Mouse (Mus musculus) E14TG2a.4 (cell line): Measurements from ENCODE around the gene Raet1e.
"Not testable (repeated sequence)": the region's sequence is repeated elsewhere in the genome, so short reads cannot be mapped to it uniquely, and the experiment has no call there.

ENCODE experiments used
- CTCF ChIP-seq: conservative IDR thresholded peaks from 2 replicates; pipeline ENCODE4 v1.5.1; 2014; ENCODE audit warnings: low read length
- POU5F1 ChIP-seq: IDR thresholded peaks from 2 replicates; pipeline ENCODE4 v1.6.1; 2014; ENCODE audit warnings: low read length, borderline replicate concordance

- not testable (repeated sequence) for TF ChIP-seq CTCF, POU5F1
These were observed 244.0 kb downstream of the Raet1e start for GRCm38 (mm10) chr10:22402225-22402917.
